Comparison of ENCODE assay signal across 13 mouse cellular contexts in genomic region chr6:86248562-86248961, GRCm38 (mm10). TPM values are rescaled to one million over a fixed set of nuclear protein-coding genes. Genes with fewer than 3 reads are reported as not detected.
"Had no signal": no experiment of that assay in that cellular context is flagged by ENCODE, and none has a peak within 500 bp of the region (broad histone marks: within the 10 kb centered on the region; RNA-seq: fewer than 3 reads in every experiment).

No protein-coding gene starts in this region.

- ATAC-seq: liver, postnatal 0 days had no signal

- DNase-seq: kidney, adult 8-10 months; kidney, postnatal 4 days; liver; liver, embryonic 13.5 days; liver, postnatal 0 days; right cerebral cortex, postnatal 4 days; spleen, adult 18-20 months; thymus, adult 18-20 months; thymus, postnatal 14 days had no signal

- H3K4me3 ChIP-seq: limb, embryonic 12.5 days; liver, embryonic 13.5 days; neural tube, embryonic 12.5 days had no signal

- H3K27ac ChIP-seq: kidney, postnatal 0 days; liver, embryonic 13.5 days; neural tube, embryonic 12.5 days had no signal

- H3K4me1 ChIP-seq: liver, embryonic 13.5 days had no signal

- H3K27me3 ChIP-seq: limb, embryonic 12.5 days; liver, embryonic 13.5 days; neural tube, embryonic 12.5 days had no signal

- H3K9ac ChIP-seq: limb, embryonic 12.5 days; liver, embryonic 13.5 days; liver, postnatal 0 days; neural tube, embryonic 12.5 days had no signal

- H3K4me2 ChIP-seq: limb, embryonic 12.5 days; liver, embryonic 13.5 days had no signal

- H3K9me3 ChIP-seq: limb, embryonic 12.5 days; liver, embryonic 13.5 days; neural tube, embryonic 12.5 days had no signal

- H3K36me3 ChIP-seq: limb, embryonic 12.5 days; liver, embryonic 13.5 days; neural tube, embryonic 12.5 days had no signal

RNA-seq across cellular contexts. Expression of gene Tgfa, which starts 53.5 kb away (rescaled TPM):
- total RNA-seq: monocyte, adult 5-6 weeks had no signal
